Mouse (Mus musculus) CH12F3 (cell line): Measurements from ENCODE around the gene Gch1.

Experiments
- in situ Hi-C: fragments of 300-500 bp; cut with MboI; formaldehyde crosslinking; loops from 2 replicates; pipeline ENCODE4 v1.14.3; 2020; ENCODE audit warnings: low sequenced_read_pairs

Gch1 gene

GRCm38 (mm10) chr14:47208564-47209493 lies 19.6 kb upstream of the Gch1 start:
- in situ Hi-C loops = no loop called here

DNA sequence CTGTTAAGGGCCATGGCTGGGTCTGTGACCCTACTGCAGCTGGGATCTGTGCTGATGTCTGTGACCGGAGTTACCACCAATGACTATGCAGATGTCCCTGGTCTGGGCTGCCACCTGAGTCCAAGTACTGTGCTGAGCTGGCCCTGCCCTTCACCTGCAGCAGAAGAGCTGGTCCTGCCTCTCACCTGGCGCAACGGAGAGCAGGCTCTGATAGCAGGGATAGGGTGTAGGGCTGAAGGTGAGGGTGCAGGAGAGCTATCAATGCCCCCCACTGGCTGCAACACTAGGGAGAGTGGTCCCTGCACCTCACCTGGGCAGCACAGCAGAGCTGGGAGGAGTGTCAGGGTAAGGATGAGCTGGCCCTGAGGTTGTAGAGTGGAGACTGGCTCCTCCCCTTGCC lies 17.4 kb upstream of the Gch1 start:
- in situ Hi-C loops = no loop called here

GRCm38 (mm10) chr14:47205270-47205972 lies 16.2 kb upstream of the Gch1 start:
- in situ Hi-C loops = no loop called here

DNA sequence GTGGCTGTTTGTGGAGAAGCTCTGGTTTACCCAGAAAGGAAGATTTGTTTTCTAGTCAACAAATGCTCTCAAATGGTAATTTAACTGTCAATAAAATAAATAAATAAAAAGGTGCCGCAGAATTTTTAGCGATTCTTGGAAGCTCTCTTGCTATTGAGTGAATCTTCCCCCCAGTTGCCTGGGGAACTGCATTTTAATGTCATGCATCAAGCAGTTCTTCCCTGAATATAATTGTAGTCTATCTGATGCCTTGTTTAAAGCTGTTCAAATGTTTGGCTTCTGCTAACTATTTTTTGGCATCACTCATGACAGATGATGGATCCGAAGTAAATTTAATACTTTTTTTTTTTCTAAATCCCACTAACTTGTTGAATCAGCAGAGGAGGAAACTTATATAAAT lies 8.1 kb upstream of the Gch1 start:
- in situ Hi-C loops = no loop called here

DNA sequence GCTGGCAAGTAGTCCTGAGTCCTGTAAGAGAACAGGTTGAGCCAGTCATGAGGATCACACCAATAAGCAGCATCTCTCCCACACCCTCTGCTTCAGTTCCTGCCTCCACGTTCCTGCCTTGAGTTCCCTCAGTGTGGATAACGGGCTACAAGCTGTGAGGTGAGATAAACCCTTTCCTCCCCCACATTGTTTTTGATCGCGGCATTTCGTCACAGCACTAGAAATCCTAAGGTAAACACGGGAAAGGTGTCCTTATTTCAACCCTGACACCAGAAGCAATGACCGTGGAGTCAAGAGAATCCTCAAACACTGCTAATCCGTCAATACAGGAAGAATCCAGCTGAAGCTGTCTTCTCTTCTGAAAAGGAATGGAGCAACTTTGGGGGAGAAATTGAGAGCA lies 7.5 kb upstream of the Gch1 start:
- in situ Hi-C loops = no loop called here

DNA sequence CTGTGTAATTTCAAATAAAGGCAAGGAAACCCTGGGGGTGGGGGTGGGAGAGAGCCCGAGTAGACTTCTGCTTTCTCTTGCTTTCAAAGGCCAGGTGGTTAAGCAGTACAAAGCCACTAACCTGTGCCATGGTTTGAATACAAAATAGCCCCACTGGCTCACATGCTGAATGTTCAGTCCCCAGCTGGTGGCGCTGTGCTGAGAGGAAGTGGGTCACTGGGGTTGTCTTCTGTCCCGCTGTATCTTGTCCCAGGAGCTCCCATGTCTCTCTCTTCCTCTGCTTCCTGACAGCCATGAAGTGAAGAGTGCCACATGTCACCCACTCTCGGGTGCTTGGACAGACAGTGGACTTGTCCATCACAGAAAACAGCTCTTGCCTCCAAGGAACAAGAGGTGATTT lies 4.9 kb upstream of the Gch1 start:
- in situ Hi-C loops = no loop called here

DNA sequence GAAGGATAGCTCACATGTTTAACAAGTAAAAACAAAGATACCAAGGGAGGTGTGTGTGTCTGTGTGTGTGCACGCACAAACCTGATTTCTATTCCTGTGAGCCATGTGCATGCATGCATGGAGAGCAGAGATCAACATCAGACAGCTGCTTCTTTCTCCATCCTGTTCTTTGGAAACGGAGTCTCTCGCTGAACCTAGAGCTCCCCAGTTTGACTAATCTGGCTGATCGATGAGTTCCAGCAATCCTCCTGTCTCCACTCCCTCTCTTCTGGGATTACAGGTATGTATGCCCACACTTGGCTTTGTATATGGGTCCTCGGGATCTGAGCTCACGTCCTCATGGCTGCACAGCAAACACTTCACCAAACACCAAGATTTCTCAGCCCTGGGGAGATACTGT lies 4.3 kb upstream of the Gch1 start:
- in situ Hi-C loops = no loop called here

DNA sequence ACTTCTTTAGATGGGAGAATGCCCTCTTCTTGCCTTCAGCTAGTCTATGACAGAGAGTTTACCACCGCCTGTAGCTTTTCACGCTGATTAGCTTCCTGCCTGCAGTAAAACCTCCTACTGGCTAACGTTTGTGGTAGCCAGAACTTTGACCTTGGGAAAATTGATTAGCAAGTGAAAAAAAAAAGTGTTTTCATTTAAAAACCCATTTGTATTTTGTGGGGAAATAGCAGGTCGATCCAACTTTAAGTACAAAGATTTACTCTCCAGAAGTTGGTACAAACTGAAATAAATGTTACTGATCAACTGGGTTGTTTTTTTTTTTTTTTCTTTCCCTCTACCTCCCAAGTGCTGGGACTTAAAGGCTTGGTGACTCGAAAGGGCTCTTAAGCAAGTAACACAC lies 2.6 kb upstream of the Gch1 start:
- in situ Hi-C loops = no loop called here

- in situ Hi-C loops = no loop called here
These were observed 1.4 kb upstream of the Gch1 start for GRCm38 (mm10) chr14:47190626-47191025.

DNA sequence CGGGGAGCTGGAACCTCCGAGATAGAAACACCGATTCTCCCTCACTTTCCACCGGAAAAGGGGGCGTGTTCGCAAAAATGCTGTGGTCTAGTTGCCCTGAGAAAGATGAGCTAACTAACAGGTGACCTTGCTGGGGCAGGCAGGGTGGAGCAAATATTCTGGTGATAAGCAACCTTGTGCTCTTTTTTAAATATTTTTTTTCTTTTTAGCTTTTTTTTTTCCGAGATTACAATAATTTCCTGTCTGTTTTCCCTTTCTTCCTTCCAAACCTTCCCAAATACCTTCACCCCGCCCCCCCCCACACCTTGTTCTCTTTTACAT lies 382 bp upstream of the Gch1 start:
- in situ Hi-C loops = no loop called here

DNA sequence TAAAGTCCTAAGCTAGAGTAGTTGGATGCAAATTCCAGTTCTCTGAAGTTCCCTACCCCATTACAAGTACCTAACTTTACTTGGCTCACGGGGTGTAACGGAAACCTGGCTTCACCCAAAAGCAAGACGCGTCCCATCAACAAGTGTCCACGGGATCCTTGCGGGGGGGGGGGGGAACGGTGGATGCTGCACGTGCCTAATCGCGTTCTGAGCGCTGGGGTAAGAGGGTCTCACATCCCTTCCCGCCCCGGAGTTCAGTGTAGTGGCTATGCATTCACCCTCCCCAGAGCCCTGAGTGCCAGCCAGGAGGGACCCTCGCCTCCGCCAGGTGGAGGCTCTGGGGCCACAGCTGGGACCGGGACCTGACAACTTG lies 752 bp downstream of the Gch1 start:
- in situ Hi-C loops = no loop called here

- in situ Hi-C loops = no loop called here
These were observed 1.4 kb downstream of the Gch1 start for GRCm38 (mm10) chr14:47187666-47188360.

DNA sequence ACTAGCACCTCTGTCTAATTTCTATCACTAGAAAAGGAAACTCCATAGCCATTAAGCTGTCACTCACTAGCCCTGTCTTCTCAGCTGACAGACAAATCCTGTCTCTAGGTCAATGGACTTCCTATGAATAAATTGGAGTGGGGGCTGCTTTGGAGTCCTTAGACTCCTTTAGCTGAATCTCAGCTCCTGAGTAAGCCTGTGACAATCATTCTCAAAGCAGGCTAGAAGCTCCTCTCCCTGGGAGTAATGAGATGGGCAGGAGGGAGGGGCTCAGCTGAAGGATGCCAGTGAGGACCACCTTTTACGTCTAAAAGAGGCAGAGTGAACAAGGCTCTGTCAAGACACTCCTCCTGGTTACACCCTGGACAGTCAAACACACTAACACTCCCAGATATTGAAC lies 2.0 kb downstream of the Gch1 start:
- in situ Hi-C loops = no loop called here

DNA sequence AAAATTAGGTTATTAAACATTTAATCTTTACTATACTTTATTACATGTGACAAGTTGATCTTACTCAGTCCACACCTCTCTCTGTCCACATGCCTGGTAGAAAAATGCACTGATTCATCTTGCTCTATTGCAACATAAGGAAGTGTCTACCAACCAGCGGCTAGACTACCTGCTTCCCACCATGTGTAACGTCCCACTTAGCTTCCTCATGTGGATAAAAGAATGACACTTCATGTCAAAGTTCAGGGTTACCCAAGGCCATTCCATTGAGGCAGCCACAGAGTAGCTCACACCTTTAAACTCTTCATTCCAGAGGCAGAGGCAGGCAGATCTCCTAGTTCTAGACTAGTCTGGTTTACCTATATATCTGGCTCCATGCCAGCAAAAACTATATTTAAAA lies 2.7 kb downstream of the Gch1 start:
- in situ Hi-C loops = no loop called here

DNA sequence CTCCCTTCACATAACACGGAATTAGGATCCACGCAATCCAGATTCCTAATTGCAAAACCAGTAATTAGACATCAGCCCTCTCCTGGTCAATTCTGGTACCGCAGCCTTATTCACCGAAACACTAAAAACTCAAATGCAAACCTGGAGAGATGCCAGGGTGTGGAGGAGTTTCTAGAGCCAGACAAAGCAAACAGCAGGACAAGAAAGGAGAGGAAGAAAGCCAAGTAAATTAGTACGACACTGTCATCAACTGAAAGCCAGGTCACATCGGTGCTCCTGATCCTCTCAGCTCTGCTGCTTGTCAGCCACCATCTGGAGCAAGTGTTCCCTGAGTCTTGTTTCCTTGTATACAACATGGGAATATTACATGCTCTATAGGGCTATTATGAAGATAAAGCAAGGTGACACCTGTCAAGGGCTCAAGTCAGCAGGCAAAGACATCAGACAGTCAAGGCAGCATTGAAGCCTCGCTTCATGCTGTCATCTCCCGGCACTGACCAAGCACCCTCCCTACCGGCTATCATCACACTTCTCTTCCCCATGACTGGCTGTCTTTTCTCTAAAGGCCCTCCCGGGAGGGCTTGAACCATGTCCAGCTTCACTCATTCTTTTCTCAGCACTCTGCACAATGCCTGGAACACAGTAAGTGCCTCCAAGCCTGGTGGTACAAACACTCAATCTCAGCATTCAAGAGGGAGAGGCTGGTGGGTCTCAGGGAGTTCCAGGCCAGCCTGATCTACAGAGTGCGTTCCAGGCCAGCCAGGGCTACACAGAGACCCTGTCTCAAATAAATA lies 7.5 kb downstream of the Gch1 start:
- in situ Hi-C loops = no loop called here

DNA sequence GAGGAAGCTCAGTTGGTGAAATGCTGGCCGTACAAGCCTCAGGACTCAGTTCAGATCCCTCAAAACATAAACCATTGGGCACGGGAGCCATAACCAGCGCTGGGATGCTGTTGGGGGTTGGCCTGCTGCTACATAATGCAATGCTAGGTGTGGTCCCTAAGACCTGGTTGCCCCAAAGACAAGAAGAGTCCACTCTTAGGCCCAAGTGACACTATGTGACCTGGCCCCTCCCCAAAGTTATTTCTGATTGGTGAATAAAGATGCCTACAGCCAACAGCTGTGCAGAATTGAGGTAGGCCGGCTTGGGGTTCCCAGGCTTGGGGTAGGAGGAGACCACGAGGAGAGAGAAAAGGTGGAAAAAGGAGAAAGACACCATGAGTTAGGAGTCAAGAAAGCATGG lies 10.4 kb downstream of the Gch1 start:
- in situ Hi-C loops = no loop called here

DNA sequence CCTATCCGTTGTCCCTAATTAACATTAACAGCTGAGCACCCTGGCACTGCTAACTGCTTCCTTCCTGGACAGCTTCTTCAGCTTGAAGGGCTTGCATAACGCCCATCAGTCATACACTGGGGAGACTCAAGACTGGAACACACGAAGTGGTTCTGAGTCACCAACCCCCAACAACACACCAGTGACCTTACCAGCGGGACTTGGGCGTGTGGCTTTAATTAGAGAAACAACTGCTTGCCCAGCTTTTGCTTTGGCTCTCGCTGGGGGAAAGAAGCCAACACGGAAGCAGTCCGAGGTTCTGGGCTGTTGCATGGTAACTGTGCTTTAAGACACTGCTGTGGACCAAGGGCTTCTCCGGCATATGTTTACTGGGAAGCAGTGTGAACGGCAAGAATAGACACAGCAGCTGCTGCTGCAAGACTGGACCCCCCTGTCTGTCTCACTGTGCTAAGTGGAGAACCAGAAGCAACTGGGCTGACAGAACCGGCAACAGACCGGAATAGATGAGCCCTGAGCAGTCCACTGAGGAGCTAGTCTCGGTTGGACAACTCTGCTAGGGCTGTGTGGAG lies 11.3 kb downstream of the Gch1 start:
- in situ Hi-C loops = no loop called here

DNA sequence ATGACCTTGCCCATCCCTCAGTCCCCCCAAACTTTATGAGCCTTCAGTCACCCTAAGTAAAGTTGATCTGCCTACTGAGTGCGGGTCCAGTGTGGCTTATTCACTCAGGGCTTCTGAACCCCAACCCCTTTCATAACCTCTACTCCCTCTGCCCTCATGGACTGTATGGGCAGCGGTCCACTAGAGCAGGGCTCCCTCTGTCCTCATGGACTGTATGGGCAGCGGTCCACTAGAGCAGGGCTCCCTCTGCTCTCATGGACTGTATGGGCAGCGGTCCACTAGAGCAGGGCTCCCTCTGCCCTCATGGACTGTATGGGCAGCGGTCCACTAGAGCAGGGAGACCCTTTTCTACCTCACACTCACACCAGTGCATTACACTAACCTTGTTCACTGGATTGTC lies 13.0 kb downstream of the Gch1 start:
- in situ Hi-C loops = no loop called here

GRCm38 (mm10) chr14:47175136-47175535 lies 14.1 kb downstream of the Gch1 start:
- in situ Hi-C loops = no loop called here

GRCm38 (mm10) chr14:47172073-47172472 lies 17.1 kb downstream of the Gch1 start:
- in situ Hi-C loops = no loop called here
